Mouse (Mus musculus): Measurements from ENCODE around the gene Sdk1. TPM values are rescaled to one million over a fixed set of nuclear protein-coding genes. Genes with fewer than 3 reads are reported as not detected.

Sdk1 gene
- total and polyA plus RNA-seq, 3 experiments: not detected

DNA sequence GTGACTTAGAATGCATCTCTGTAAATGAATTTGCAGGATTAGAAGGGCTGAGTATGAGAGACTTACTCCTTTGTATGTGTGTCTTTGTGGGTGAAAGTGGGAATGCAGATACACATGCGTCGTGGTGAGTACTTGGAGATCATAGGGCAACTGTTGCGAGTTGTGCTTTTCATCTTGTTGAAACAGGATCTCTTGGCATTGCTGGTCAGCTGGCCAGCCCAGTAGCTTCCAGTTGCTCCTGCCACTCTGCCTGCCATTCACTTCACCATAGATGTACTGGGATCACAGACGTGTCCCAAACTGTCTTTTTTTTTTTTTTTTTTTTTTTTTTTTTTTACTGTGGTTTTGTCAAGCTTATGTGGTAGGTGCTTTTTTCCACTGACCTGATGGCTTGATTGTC is 606.4 kb downstream of the Sdk1 start:
- no peaks in the 10 kb centered on the region for H3K9me3 ChIP-seq (replicated peaks; ENCODE audit: insufficient read depth, low read length)
- no peak overlapping the region for H3K9ac ChIP-seq (ENCODE audit: control insufficient read depth, low read depth, low read length, poor library complexity, severe bottlenecking)
- H3K27me3 ChIP-seq (ENCODE audit: control insufficient read depth in 1 of 2, insufficient read depth in 2 of 2, low read length in 2 of 2): no peaks in the 10 kb centered on the region
- H3K36me3 ChIP-seq (ENCODE audit: control insufficient read depth in 1 of 2, insufficient read depth in 2 of 2, low read length in 2 of 2): no peaks in the 10 kb centered on the region
- DNase-seq (ENCODE audit: low read depth, low spot score): no peak
- H3K4me1 ChIP-seq (ENCODE audit: control insufficient read depth in 1 of 2, insufficient read depth in 2 of 2, low read length in 2 of 2): no peaks in the 10 kb centered on the region
- no peaks in the 10 kb centered on the region for H3K79me2 ChIP-seq (ENCODE audit: control insufficient read depth, insufficient read depth, low read length, poor library complexity)
- no peak overlapping the region for H3K27ac ChIP-seq (ENCODE audit: control insufficient read depth, low read depth, low read length)
- TF ChIP-seq RAD21 (IDR thresholded peaks at IDR 0.05; ENCODE audit: low read depth, low read length) (no peak), MYC (IDR thresholded peaks at IDR 0.05; ENCODE audit: low read depth, low read length) (no peak), CHD1 (IDR thresholded peaks at IDR 0.05; ENCODE audit: low read depth, low read length) (no peak), MAX (IDR thresholded peaks at IDR 0.05; ENCODE audit: low read length) (no peak), MXI1 (IDR thresholded peaks at IDR 0.05; ENCODE audit: low read depth, low read length) (no peak), RCOR1 (IDR thresholded peaks at IDR 0.05; ENCODE audit: low read depth, low read length) (no peak), POLR2A (IDR thresholded peaks at IDR 0.05; ENCODE audit: control insufficient read depth in 1 of 2, insufficient read depth in 1 of 2, low read depth in 1 of 2, low read length in 2 of 2, poor library complexity in 1 of 2) (no peak), ZC3H11A (IDR thresholded peaks at IDR 0.05; ENCODE audit: low read depth, low read length) (no peak), MAZ (IDR thresholded peaks at IDR 0.05; ENCODE audit: low read depth, low read length) (no peak), GATA1 (IDR thresholded peaks at IDR 0.05; ENCODE audit: low read depth, low read length) (no peak), TBP (IDR thresholded peaks at IDR 0.05; ENCODE audit: low read depth, low read length) (no peak), KAT2A (conservative IDR thresholded peaks at IDR 0.05; ENCODE audit: low read depth, low read length) (no peak), TCF12 (IDR thresholded peaks at IDR 0.05; ENCODE audit: low read depth, low read length) (no peak), ZMIZ1 (IDR thresholded peaks at IDR 0.05; ENCODE audit: low read depth, low read length) (no peak), GABPA (IDR thresholded peaks at IDR 0.05; ENCODE audit: low read depth, low read length) (no peak), MYB (IDR thresholded peaks at IDR 0.05; ENCODE audit: low read depth, low read length) (no peak), CTCF (IDR thresholded peaks at IDR 0.05 in 2 of 3, conservative IDR thresholded peaks at IDR 0.05 in 1 of 3; ENCODE audit: control insufficient read depth in 1 of 3, insufficient read depth in 1 of 3, low read depth in 2 of 3, low read length in 3 of 3, poor library complexity in 1 of 3, severe bottlenecking in 1 of 3) (no peak), ELF1 (IDR thresholded peaks at IDR 0.05; ENCODE audit: low read depth, low read length) (no peak), NELFE (IDR thresholded peaks at IDR 0.05; ENCODE audit: low read depth, low read length) (no peak)
- H3K4me3 ChIP-seq (ENCODE audit: control insufficient read depth in 1 of 2, insufficient read depth in 1 of 2, low read depth in 2 of 2, low read length in 2 of 2): no peak overlapping the region

DNA sequence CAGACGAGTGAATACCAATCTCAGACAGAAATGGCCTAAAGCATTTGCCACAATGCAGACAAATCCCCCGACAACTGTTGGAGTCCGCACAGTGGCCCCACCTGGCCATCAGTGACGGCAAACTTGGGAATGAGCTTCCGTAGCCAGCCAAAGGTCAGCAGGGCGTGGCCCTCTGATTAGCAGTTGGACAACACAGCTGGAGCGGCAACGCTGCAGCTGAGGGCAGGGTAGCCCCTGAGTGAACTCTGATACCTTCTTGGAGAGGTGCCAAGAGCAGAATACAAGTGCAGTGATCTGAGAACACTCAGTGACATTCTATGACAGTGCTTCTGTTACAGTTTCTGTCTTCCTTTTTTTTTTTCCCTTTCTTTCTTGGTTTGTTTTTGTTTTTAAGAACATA is 610.9 kb downstream of the Sdk1 start:
- Histone ChIP-seq H3K27ac (ENCODE audit: control insufficient read depth, low read depth, low read length) (no peak overlapping the region), H3K36me3 (ENCODE audit: control insufficient read depth in 1 of 2, insufficient read depth in 2 of 2, low read length in 2 of 2) (no peaks in the 10 kb centered on the region), H3K27me3 (ENCODE audit: control insufficient read depth in 1 of 2, insufficient read depth in 2 of 2, low read length in 2 of 2) (no peaks in the 10 kb centered on the region), H3K79me2 (ENCODE audit: control insufficient read depth, insufficient read depth, low read length, poor library complexity) (no peaks in the 10 kb centered on the region), H3K4me3 (ENCODE audit: control insufficient read depth in 1 of 2, insufficient read depth in 1 of 2, low read depth in 2 of 2, low read length in 2 of 2) (no peak overlapping the region), H3K4me1 (ENCODE audit: control insufficient read depth in 1 of 2, insufficient read depth in 2 of 2, low read length in 2 of 2) (no peaks in the 10 kb centered on the region), H3K9ac (ENCODE audit: control insufficient read depth, low read depth, low read length, poor library complexity, severe bottlenecking) (no peak overlapping the region), H3K9me3 (replicated peaks; ENCODE audit: insufficient read depth, low read length) (no peaks in the 10 kb centered on the region)
- DNase-seq (ENCODE audit: low read depth, low spot score): no peak
- no peak for TF ChIP-seq GATA1 (IDR thresholded peaks at IDR 0.05; ENCODE audit: low read depth, low read length)
- TF ChIP-seq POLR2AphosphoS5 (IDR thresholded peaks at IDR 0.05; ENCODE audit: borderline replicate concordance, low read depth, low read length): no peak
- no peak for TF ChIP-seq CHD1 (IDR thresholded peaks at IDR 0.05; ENCODE audit: low read depth, low read length)
- no peak for TF ChIP-seq MAX (IDR thresholded peaks at IDR 0.05; ENCODE audit: low read length)
- TF ChIP-seq RAD21 (IDR thresholded peaks at IDR 0.05; ENCODE audit: low read depth, low read length): no peak

All from MEL (cell line).